Mouse (Mus musculus) urinary bladder, postnatal 25 days (tissue): Measurements from ENCODE around the gene Ccr10.
"Not testable (repeated sequence)": the region's sequence is repeated elsewhere in the genome, so short reads cannot be mapped to it uniquely, and the experiment has no call there.

ENCODE experiments used
- DNase-seq: peaks from one replicate; pipeline ENCODE4 v3.0.0; 2022; ENCODE audit warnings: low spot score

The Ccr10 gene

DNA sequence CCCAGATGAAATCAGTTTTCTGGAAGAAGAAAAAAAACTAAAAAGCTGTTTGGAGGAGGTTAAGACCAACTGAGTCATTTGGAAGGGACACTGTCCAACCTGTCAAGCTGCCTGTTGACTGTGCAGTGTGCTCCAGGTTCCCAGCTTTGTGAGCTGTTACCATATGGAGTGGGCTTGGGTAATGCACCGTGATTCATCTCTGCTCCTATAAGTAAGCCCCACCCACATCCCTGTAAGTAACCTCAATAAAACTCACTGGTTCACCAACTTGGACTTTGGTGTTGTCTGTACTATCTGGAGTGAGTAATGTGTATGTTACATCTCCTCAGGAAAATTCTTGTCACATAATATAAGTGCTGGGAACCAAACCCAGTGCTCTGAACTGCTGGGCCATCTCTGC lies 22.4 kb downstream of the Ccr10 start:
- DNase-seq: no peak

DNA sequence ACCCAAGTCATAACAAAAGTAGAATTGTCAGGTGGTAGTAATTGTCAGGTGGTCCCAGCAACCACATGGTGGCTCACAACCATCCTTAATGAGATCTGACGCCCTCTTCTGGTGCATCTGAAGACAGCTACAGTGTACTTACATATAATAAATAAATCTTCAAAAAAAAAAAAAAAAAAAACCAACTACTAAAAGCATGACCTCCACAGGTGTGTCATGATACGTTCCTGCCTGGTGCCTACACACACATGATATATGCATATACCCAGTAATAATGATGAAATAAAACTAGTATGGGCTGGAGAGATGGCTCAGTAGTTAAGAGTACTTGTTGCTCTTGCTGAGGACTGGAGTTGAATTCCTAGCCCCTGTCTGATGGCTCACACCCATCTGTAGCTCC lies 24.2 kb downstream of the Ccr10 start:
- DNase-seq: no peak

DNA sequence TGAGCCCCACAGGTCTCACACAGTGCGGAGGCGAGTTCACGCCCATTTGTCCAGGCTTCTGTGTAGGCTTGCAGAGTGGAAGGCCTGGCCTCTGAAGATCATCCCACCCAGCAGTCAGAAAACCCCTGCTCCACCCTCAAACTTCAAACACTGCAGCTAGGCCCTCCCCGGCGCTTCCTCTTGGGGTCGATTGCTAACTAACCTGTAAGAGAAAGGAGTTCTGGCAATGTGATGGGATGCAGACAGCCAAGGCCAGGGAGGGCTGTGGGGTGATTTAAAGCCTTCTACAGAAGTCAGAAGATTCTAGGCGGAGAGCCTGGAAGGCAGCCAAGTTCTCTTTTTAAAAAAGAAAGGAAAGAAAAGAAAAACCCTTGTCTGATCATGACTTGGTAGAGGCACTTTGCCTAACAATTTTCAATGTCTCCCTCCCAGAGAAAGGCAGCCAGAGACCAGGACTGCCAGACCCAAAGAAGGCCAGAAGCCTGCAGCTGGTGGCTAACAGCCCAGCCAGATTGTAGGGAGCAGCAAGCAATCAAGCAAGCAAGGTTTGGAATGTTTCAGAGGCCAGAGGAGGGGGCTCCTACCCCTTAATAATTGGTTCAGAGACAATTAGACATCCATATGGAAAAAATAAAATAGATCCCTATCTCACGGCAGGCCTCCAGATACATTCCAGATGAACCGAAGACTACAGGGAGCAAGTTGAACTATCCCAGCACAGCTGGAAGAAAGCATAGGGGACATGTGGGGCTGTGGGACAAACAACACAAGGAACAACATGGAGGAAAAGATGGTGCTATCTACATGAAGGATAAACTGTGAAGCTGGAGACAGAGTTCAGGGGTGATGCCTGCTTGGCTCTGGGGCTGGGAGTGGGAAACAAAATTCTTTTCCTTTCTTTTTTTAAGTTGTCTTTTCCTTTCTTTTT lies 25.8 kb downstream of the Ccr10 start:
- DNase-seq: no peak

DNA sequence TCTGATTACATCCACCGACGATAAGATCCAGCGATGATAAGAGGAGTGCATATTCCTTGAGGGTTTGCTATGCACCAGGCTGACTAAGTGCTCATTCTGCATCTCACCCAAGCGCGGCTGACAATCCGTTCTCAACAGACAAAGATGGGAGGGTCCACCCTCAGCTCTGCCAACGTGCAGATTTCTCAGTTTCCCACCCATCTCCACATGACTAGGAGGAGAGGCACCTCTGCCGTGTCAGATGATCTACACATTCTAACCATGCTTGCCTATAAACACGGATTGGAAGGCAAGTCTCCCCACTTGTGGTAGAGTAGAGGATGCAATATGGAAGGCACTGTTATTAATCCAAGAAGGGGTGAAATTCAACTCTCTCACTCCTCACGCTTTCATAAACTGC lies 26.5 kb downstream of the Ccr10 start:
- no peak for DNase-seq

DNA sequence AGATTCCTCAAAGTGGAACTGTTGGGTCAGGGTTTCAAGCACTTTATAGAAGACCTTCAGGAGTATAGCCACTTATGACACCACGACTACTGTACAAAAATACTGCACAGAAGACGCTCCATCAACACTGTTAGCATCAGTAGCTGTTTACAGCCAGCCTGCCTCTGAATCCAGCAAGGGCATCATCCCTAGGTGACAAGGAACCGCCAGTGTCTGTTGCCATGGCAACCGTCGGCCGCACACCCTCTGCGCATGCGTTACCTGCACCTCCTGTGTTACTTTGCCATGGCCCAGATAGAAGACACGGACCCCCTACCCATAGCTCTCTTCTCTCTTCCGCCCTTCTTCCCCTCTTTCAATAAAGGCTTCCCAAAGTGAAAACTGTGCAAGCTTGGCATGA lies 28.9 kb downstream of the Ccr10 start:
- no peak for DNase-seq

DNA sequence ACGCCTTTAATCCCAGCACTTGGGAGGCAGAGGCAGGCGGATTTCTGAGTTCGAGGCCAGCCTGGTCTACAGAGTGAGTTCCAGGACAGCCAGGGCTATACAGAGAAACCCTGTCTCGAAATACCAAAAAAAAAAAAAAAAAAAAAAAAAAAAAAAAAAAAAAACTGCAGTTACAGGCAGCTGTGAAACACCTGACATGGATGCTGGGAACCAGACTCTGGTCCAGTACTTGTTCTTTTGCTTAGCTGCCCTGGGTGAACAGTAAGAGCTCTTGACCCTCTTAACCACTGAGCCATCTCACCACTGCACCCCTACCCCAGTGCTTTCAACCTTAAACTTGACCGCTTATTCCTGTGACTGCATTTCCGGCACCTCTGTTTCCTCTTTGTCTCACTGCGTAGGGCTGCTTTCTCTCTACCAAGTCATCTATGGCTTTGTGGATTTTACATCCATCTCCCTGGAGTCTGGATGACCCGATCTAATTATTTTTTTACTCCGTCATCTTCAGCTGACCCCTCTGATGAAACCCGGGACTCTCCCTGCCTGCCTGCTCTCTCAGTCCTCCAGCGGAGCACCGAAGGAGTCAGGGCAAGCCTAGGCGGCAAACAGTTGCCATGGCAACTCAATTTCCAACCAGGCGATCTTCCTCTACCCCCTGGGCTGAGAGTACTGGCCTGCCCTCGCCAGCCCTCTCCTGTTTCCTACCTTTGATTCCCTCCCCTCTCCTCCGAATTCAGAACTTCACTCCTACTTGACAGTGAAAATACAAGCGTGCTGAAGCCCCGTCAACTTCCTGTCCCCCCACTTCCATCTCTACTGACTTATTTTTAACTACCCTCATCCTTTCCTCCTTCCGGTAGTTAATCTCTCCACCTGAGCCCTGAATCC lies 31.7 kb downstream of the Ccr10 start:
- DNase-seq: no peak

DNA sequence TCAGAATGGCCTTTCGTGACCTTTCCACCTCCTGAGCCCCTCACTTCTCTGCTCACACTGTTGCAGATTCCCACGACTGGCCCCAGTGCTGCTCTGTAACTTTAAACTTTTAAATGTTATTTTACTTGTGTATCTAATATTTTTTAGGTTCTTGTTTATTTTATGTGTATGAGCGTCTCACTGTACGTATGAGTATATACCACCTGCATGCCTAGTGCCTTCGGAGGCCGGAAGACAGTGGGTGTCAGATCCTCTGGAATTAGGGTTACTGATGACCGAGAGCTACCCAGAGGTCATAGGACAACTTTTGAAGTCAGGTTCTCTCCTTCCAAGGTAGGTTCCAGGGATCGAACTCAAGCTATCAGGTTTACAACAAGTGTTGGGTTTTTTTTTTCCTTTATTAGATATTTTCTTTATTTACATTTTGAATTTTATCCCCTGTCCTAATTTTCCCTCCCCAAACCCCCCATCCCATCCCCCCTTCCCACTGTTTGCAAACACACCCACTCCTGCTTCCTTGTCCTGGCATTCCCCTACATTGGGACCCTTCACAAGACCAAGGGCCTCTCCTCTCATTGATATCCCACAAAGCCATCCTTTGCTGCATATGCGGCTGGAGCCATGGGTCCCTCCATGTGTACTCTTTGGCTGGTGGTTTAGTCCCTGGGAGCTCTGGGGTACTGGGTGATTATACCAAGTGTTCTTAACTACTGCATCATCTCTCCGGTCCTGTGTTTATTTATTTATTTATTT lies 32.9 kb downstream of the Ccr10 start:
- DNase-seq: no peak

DNA sequence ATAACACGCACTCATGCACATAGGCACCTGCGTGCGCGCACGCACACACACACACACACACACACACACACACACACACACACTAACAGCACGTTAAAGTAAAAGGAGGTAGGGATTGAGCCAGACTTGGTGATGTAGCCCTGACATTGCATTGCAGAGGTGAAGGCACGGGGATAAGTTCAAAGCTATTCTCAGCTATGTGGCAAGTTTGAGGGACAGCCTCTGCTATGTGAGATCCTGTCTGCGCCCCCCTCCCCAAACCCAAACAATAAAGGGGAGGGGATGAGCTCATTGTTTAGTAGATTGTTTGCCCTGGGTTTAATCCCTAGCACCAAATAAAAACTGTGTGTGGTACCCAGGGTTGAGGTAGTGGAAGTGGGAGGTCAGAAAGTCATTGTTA lies 34.2 kb downstream of the Ccr10 start:
- DNase-seq: no peak

DNA sequence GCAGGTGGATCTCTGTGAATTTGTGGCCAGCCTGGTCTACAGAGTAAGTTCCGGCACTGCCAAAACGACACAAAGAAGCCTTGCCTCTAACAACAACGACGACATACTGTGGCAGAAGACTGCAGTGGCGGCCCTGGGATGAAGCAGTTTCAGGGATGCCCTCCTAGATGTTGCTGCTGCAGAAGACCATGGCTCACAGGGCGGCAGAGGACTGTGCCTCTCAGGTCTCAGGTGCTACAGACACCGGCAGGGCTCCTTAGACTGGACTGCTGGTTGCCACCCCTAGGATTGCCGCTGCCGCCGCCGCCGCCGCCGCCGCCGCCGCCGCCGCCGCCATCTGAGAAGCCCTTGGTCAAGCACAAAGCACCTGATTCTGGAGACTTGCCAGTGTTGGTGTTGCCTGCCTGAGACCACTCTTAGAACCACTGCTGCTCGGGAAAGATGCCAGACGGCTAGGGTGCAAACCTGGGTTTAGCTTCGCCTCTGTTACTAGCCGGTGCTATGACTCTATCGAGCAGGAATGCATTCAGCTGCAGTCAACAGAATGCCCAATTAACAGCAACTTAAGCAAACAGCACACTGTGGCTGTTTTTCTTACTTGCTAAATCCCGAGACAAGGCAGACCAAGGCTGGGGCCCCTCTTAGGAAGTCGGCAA lies 35.0 kb downstream of the Ccr10 start:
- DNase-seq: no peak

DNA sequence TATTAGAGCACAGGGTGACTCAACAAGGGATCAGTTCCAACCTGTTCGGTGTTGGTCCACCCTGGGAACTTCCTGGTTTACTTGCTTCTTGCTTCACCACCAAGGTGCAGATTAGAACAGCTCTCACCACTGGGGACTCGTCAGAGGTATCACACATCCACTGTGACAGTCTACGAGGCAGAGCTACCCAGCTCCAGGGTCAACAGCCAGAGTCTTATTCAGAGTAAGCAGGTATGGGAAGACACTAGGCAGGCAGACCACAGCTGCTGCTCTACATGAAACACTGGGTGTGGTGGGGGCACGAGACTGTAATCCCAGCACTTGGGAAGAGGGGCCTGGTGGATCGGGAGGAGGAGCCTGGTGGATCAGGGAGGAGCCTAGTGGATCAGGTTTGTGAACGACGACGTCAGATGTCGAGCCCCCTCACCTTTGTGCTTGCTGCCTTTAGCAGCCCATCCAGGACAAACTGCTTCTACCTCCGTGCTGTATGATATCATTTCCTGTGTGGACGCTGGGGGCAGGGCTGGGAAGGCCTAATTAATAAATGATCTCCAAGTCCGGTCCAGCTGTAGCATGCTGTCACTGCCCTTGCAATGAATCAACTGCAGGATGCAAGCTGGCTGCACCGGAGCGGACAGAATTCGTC lies 36.6 kb downstream of the Ccr10 start:
- DNase-seq: peak; percentile 35

DNA sequence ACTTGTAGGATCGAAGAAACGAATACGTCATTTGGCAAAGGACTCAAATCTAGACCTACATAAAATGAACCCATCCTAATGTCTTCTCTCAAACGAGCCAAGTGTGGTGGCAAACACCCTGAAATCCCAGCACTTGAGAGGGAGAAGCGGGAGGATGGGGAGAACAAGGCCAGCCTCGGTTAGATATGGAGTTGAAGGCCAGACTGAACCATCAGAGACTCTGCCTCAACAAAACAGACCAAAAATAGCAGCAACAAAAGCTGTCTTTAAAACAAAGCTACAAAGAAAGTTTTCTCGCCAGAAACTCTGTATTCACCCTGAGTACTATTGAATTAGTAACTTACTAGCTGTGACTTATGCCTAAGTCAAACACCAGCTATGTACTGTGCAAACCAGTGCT lies 38.2 kb downstream of the Ccr10 start:
- no peak for DNase-seq

DNA sequence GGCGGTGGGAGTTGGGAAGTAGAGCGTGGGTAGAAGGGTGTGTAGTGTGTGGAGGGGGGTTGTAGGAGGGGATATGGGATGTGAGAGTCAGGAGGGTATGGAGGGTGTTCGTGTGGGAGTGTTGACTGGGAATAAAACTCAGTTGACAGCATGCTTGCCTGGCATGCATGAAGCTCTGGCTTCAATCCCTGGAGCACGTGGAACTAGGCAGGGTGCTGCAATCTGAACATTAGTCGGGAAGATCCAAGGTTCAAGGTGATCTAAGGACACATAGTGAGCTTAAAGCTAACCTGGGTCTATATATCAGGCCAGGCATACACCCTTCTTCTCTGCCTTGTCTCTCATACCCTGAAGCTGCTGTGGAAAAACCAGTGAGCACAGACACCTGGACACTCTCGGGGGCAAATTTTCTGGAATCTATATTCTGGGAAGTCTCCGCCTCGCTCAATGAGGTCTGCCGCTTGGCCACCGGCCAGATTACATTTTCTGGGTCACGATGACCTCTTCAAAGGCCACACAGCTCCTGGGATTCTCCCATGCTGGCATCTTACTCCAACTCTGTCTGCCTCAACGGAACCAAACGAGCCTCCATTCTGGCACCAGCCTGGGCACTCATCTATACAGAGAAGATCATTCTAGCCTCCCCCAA lies 40.9 kb downstream of the Ccr10 start:
- no peak for DNase-seq

DNA sequence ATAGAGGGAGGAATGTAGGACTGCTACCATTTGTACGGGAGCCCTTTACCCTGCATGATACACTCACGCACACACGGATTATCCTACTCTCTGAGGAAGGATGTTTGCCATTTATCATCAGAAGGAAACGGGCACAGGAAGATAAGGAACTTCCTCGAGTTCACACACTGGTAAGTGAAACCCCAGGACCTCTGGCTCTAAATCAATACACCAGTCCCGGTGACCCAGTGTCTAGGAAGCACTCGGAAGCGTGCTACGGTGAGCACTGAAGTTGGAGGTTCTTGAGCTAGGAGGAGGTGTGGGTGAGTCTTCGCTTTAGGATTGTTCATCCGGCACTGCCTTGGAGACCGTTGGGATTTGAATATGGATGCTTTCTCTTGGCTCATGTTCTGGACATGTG lies 42.2 kb downstream of the Ccr10 start:
- no peak for DNase-seq

DNA sequence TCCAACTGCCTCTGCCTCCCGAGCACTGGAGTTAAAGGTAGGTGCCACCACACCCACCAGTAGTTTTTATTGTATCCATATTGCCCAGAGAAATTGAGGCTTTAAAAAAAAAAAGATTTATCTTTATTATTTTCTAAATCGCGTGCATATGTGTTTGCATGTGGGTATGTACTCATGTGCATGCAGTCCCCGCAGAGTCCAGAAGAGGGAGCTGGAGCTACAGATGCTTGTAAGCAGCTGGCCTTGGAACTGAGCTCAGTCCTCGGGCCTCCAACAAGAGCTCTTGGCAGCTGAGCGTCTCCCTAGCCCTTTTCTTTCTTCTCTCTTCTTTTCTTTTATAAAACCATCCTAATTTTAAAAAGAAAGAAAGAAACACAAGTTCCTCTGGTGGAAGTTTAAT lies 43.5 kb downstream of the Ccr10 start:
- DNase-seq: no peak

DNA sequence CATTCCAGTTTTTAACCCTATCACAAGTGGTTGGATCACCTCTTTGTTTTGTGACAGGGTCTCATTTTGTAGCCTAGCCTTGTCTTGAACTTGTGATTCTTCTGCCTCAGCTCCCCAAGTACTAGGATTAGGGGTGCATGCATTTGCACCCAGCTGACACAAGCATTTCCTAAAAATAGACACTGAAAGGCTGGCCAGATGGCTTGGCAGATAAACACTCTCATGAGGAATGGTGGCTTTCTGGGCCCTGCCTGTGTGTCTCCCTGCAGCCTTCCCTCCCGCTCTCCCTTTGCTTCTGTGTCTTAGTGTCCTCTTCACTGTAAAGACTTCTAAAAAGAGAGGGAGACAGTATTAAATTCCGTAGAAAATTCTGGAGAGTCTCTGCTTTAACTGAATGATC lies 44.1 kb downstream of the Ccr10 start:
- no peak for DNase-seq

DNA sequence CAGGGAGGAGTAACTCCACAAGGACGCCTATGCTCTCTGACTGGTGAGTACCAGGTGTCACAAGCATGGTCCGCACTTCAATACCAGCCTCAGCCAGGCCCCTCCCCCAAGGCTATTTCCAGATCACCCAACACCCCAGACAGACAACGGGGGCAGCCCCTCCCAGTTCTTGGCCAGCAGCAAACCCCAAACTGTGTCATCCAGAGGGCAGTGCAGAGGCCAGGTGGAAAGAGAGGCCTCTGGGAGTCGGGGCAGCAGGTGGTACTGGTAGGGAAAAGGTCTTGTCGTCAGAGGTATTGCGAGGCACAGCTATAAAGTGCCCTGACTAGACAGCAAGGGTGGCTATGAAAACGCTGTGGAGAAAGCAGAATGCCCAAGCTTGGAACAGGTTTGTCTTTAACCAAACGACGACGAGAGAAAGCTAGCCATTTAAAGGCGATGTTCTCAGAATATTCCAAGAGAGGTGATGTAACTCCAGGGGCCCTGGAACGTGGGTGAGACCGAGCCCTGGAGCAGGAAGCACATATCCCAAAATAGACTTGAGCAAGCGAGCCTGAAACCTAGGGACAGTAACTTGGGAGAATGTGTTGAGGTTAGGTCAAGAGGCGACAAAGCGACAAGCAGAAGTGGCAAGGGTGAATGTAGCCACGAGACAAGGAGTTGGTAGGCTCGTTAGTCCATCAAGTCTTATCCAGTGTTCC lies 45.0 kb downstream of the Ccr10 start:
- no peak for DNase-seq

DNA sequence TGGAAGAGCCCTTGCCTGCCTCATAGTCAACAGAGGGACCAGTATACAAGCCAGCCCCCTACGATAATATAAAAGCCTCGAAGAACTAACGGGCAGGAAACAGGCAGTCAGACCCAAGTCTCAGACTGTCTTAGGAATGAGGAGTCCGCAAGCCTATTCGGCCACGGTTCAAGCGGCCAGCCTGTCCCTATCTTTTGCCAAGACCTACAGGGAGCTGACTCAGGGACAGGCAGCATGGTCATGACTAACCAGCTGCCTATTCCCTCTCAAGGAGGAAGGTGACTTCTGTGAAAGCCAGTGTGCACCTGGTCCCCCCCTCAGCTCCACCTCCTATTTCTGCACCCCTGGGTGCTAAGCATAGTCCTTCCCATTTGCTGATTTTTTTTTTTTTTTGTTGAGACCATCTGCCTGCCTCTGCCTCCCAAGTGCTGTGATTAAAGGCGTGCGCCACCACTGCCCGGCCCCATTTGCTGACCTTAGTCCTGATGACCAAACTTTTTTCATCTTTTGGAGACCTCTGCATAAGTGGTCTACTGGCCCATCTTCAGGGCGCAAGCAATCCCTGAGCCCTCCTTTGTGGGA lies 46.2 kb downstream of the Ccr10 start:
- DNase-seq: no peak

DNA sequence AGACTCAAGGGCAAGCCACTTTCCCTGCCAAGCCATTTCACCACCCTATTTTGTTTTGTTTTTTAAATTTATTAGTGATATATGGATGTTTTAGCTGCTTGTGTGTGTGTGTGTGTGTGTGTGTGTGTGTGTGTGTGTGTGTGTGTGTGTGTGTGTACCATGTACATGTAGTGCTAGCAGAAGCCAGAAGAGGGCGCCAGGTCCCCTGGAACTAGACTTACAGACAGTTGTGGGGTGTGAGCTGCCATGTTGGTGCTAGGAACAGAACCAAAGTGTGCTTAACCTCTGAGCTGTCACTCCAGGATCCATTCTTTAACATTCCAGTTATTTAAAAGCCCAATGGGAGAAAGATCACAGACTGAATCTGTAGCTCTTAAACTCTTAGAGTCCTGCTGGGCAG lies 48.2 kb downstream of the Ccr10 start:
- no peak for DNase-seq

DNA sequence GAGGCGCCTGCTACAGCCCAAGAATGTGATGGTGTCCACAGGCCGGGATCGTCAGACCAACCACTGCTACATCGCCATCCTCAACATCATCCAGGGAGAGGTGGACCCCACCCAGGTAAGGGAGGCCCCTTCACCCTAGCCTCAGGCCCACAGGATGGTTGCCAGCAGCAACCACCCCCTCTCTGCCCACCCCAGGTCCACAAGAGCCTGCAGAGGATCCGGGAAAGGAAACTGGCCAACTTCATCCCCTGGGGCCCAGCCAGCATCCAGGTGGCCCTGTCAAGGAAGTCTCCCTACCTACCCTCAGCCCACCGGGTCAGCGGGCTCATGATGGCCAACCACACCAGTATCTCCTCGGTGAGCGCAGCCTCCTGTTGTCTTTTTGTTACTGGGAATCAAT lies 50.2 kb downstream of the Ccr10 start:
- not testable (repeated sequence) for DNase-seq

DNA sequence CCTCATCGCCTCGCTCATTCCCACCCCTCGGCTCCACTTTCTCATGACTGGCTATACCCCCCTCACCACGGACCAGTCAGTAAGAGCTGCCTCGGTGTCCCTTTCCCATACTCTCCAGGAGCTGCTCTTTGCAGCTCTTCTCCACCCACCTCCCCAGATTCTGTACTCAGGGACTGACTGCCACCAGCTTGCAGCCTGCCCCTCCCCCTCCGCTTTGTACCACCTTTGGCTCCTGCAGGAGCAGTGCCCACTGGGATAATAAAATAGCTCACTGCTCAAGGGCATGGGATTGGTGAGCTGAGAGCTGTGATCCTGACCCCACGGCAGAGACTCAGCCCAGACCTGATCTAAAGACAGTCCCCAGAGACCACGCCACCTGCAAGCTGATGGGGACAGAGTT lies 50.7 kb downstream of the Ccr10 start:
- not testable (repeated sequence) for DNase-seq
